Mouse (Mus musculus) cerebellum, adult 2 months (tissue): ENCODE data around the gene Epha7. TPM values are rescaled to one million over a fixed set of nuclear protein-coding genes. Genes with fewer than 3 reads are reported as not detected.

Source experiments
- DNase-seq, 2 experiments: peaks; one replicate each; pipeline ENCODE4 v3.0.0; 2021
- H3K27ac ChIP-seq: fragments of 200-500 bp; 2 replicates; pipeline ENCODE4 v1.5.1; 2012; ENCODE audit warnings: low read length, control low read depth, inconsistent platforms; ENCODE audit not compliant: insufficient read depth
- H3K27me3 ChIP-seq: fragments of 200-500 bp; 2 replicates; pipeline ENCODE4 v1.6.1; 2012; ENCODE audit warnings: inconsistent platforms, mild to moderate bottlenecking, low read length, moderate library complexity; ENCODE audit not compliant: control insufficient read depth, insufficient read depth
- H3K4me1 ChIP-seq: fragments of 200-500 bp; 2 replicates; pipeline ENCODE4 v1.6.1; 2011; ENCODE audit warnings: low read length; ENCODE audit not compliant: control insufficient read depth, insufficient read depth
- H3K4me3 ChIP-seq: fragments of 200-500 bp; replicated peaks from 2 replicates; pipeline ENCODE3; 2011; ENCODE audit warnings: mild to moderate bottlenecking, low read depth, low read length, control low read depth; ENCODE audit not compliant: insufficient read depth
- CTCF ChIP-seq: fragments of 200-500 bp; IDR thresholded peaks from 2 replicates; pipeline ENCODE4 v1.5.1; 2011; ENCODE audit warnings: low read depth, mild to moderate bottlenecking, control low read depth, low read length, moderate library complexity, borderline replicate concordance; ENCODE audit not compliant: insufficient read depth
- POLR2A ChIP-seq: fragments of 200-500 bp; IDR thresholded peaks from 2 replicates; pipeline ENCODE4 v1.6.1; 2011; ENCODE audit warnings: low read length, control low read depth, borderline replicate concordance; ENCODE audit not compliant: insufficient read depth
- WGBS: fragments of 180-500 bp; shearing (Covaris S2); methylation state at CpG from one replicate; pipeline ENCODE4 v1.1.7; 2018; 5-methylcytosine and 5-hydroxymethylcytosine counted together
- polyA plus RNA-seq: library from polyadenylated mRNA; depleted of rRNA; stranded (reverse); fragments of >200 nt; gene quantifications from 2 replicates; pipeline ENCODE4 v1.2.3, GENCODE M21; 2012

Gene Epha7
- polyA plus RNA-seq, 1 experiment: 12.7 TPM

- no peak overlapping the region for H3K27ac ChIP-seq
- no peak overlapping the region for H3K4me3 ChIP-seq
- H3K4me1 ChIP-seq: no peaks in the 10 kb centered on the region
- 60% methylated on average over 5 of the region's 5 CpGs for WGBS
- TF ChIP-seq CTCF: no peak
- no peak for TF ChIP-seq POLR2A
- H3K27me3 ChIP-seq: no peaks in the 10 kb centered on the region
- DNase-seq: no peak
Observed at GRCm38 (mm10) chr4:28881271-28882044, 68.5 kb downstream of the Epha7 start.

GRCm38 (mm10) chr4:28889630-28890029 lies 76.7 kb downstream of the Epha7 start:
- WGBS: 96% methylated on average over 5 of the region's 5 CpGs
- Histone ChIP-seq H3K27me3 (no peaks in the 10 kb centered on the region), H3K4me1 (no peaks in the 10 kb centered on the region), H3K4me3 (no peak overlapping the region), H3K27ac (no peak overlapping the region)
- DNase-seq: no peak
- TF ChIP-seq CTCF (no peak), POLR2A (no peak)

GRCm38 (mm10) chr4:28890102-28890501 lies 77.2 kb downstream of the Epha7 start:
- H3K4me3 ChIP-seq: no peak overlapping the region
- H3K27me3 ChIP-seq: no peaks in the 10 kb centered on the region
- 90% methylated on average over 3 of the region's 3 CpGs for WGBS
- no peak for DNase-seq
- TF ChIP-seq CTCF: no peak
- no peak for TF ChIP-seq POLR2A
- H3K4me1 ChIP-seq: no peaks in the 10 kb centered on the region
- H3K27ac ChIP-seq: no peak overlapping the region

- 27% methylated on average over 7 of the region's 7 CpGs for WGBS
- H3K4me3 ChIP-seq: no peak overlapping the region
- H3K27ac ChIP-seq: no peak overlapping the region
Observed at GRCm38 (mm10) chr4:28895480-28895879, 82.5 kb downstream of the Epha7 start.

GRCm38 (mm10) chr4:28899373-28899772 lies 86.4 kb downstream of the Epha7 start:
- WGBS: 97% methylated on average over 4 of the region's 4 CpGs
- H3K27ac ChIP-seq: no peak overlapping the region
- no peaks in the 10 kb centered on the region for H3K27me3 ChIP-seq
- H3K4me1 ChIP-seq: peaks cover 6% of the 10 kb centered on the region; the same call in 1 of the 2 replicates
- no peak overlapping the region for H3K4me3 ChIP-seq
- no peak for DNase-seq
- TF ChIP-seq CTCF: no peak
- TF ChIP-seq POLR2A: no peak

More at GRCm38 (mm10) chr4:28895480-28895879, 82.5 kb downstream of the Epha7 start:
- TF ChIP-seq POLR2A (no peak), CTCF (no peak)
- Histone ChIP-seq H3K4me1 (0 out of 2 replicates have a peak, but pooled peaks cover 3% of the 10 kb centered on the region), H3K27me3 (no peaks in the 10 kb centered on the region)
- DNase-seq: peak in 1 of 2 experiments; percentile 54

- Histone ChIP-seq H3K4me3 (no peak overlapping the region), H3K4me1 (peaks cover 6% of the 10 kb centered on the region; the same call in 1 of the 2 replicates), H3K27ac (no peak overlapping the region), H3K27me3 (no peaks in the 10 kb centered on the region)
- 69% methylated on average over 11 of the region's 11 CpGs for WGBS
- TF ChIP-seq POLR2A: no peak
- no peak for TF ChIP-seq CTCF
- no peak for DNase-seq
Observed at GRCm38 (mm10) chr4:28899783-28900182, 86.9 kb downstream of the Epha7 start.

- H3K4me1 ChIP-seq: peaks cover 3% of the 10 kb centered on the region; the same call in 1 of the 2 replicates
- DNase-seq: peak; percentile 31 to 55
- TF ChIP-seq CTCF (no peak), POLR2A (no peak)
- H3K27ac ChIP-seq: no peak overlapping the region
- no peak overlapping the region for H3K4me3 ChIP-seq
- H3K27me3 ChIP-seq: no peaks in the 10 kb centered on the region
- WGBS: 28% methylated on average over 5 of the region's 5 CpGs
Observed at GRCm38 (mm10) chr4:28901496-28901895, 88.6 kb downstream of the Epha7 start.
